ENCODE assay signal across 8 mouse cellular contexts in genomic region chr11:50683821-50684220, GRCm38 (mm10).
"Had no signal": no experiment of that assay in that cellular context is flagged by ENCODE, and none has a peak within 500 bp of the region (broad histone marks: within the 10 kb centered on the region; RNA-seq: fewer than 3 reads in every experiment).

No protein-coding gene starts in this region.

- DNase-seq: kidney, postnatal 14 days; layer of hippocampus, postnatal 36 days; lung, embryonic 14.5 days; lung, postnatal 10 days; midbrain, embryonic 14.5 days; spleen, adult 18-20 months; thymus, adult 2 months; thymus, postnatal 25 days had no signal
